Mouse (Mus musculus) limb, embryonic 12.5 days (tissue): ENCODE measurements at regions not wholly inside any gene's neighbourhood (a gene's known extent, or its start where the extent isn't known, plus 50 kb on each side); places are given as distances from the start of the nearest gene placed in this dataset.
"Not testable (repeated sequence)": the region's sequence is repeated elsewhere in the genome, so short reads cannot be mapped to it uniquely, and the experiment has no call there.

Source experiments
- ATAC-seq: fragments of 200-750 bp; cut with Nextera tagmentation; 2 replicates; pipeline ENCODE4 v1.8.0; 2017; ENCODE audit warnings: low read depth, moderate TSS enrichment; ENCODE audit not compliant: insufficient number of reproducible peaks, insufficient read depth, low FRiP score, low TSS enrichment
- H3K27ac ChIP-seq: fragments of 300-500 bp; sonication (generic); 2 replicates; pipeline ENCODE4 v1.5.1; 2016; ENCODE audit warnings: mild to moderate bottlenecking, moderate library complexity
- H3K27me3 ChIP-seq: fragments of 300-500 bp; sonication (generic); 2 replicates; pipeline ENCODE4 v1.6.1; 2016; ENCODE audit warnings: mild to moderate bottlenecking, moderate library complexity
- H3K36me3 ChIP-seq: fragments of 300-500 bp; sonication (generic); 2 replicates; pipeline ENCODE4 v1.6.1; 2016; ENCODE audit warnings: mild to moderate bottlenecking, moderate library complexity
- H3K4me1 ChIP-seq: fragments of 300-500 bp; sonication (generic); replicated peaks from 2 replicates; pipeline ENCODE4 v1.6.1; 2016
- H3K4me2 ChIP-seq: fragments of 300-500 bp; sonication (generic); 2 replicates; pipeline ENCODE4 v1.6.1; 2016; ENCODE audit warnings: mild to moderate bottlenecking, moderate library complexity
- H3K4me3 ChIP-seq: fragments of 300-500 bp; sonication (generic); replicated peaks from 2 replicates; pipeline ENCODE4 v1.5.1; 2016; ENCODE audit warnings: mild to moderate bottlenecking
- H3K9ac ChIP-seq: fragments of 300-500 bp; sonication (generic); replicated peaks from 2 replicates; pipeline ENCODE4 v1.6.1; 2016; ENCODE audit warnings: mild to moderate bottlenecking, moderate library complexity
- H3K9me3 ChIP-seq: fragments of 300-500 bp; sonication (generic); 2 replicates; pipeline ENCODE4 v1.6.1; 2016; ENCODE audit warnings: mild to moderate bottlenecking, moderate library complexity
- WGBS: fragments of 180-500 bp; shearing (Covaris S2); methylation state at CpG from one replicate; pipeline ENCODE4 v1.1.7; 2016; 5-methylcytosine and 5-hydroxymethylcytosine counted together

GRCm38 (mm10) chr2:171985813-171986572, 57.3 kb downstream of the Cbln4 start:
- Histone ChIP-seq H3K4me1 (peaks cover 20% of the 10 kb centered on the region), H3K4me3 (no peak overlapping the region), H3K4me2 (no peak overlapping the region), H3K27ac (no peak overlapping the region), H3K9me3 (no peaks in the 10 kb centered on the region), H3K9ac (no peak overlapping the region), H3K27me3 (no peaks in the 10 kb centered on the region; the same call in 1 of the 2 replicates), H3K36me3 (no peaks in the 10 kb centered on the region)
- WGBS: 7% methylated on average over 8 of the region's 8 CpGs
- no peak for ATAC-seq

- WGBS: 72% methylated on average over 13 of the region's 13 CpGs
These were observed 73.9 kb downstream of the Cbln4 start for GRCm38 (mm10) chr2:171969311-171969905.

GRCm38 (mm10) chr2:171946569-171947250, 96.6 kb downstream of the Cbln4 start:
- Histone ChIP-seq H3K27me3 (no peaks in the 10 kb centered on the region), H3K9ac (no peak overlapping the region), H3K36me3 (no peaks in the 10 kb centered on the region), H3K9me3 (no peaks in the 10 kb centered on the region), H3K4me2 (no peak overlapping the region), H3K4me1 (no peaks in the 10 kb centered on the region), H3K27ac (no peak overlapping the region), H3K4me3 (no peak overlapping the region)
- WGBS: 83% methylated on average over 7 of the region's 7 CpGs
- ATAC-seq: no peak

More at GRCm38 (mm10) chr2:171969311-171969905, 73.9 kb downstream of the Cbln4 start:
- Histone ChIP-seq H3K9ac (no peak overlapping the region), H3K9me3 (no peaks in the 10 kb centered on the region), H3K27ac (no peak overlapping the region), H3K4me1 (no peaks in the 10 kb centered on the region), H3K27me3 (no peaks in the 10 kb centered on the region), H3K4me3 (no peak overlapping the region), H3K4me2 (no peak overlapping the region), H3K36me3 (no peaks in the 10 kb centered on the region)
- no peak for ATAC-seq

GRCm38 (mm10) chr2:171942671-171943070, 100.6 kb downstream of the Cbln4 start:
- Histone ChIP-seq H3K4me3 (no peak overlapping the region), H3K9me3 (no peaks in the 10 kb centered on the region), H3K27me3 (no peaks in the 10 kb centered on the region), H3K4me2 (no peak overlapping the region), H3K36me3 (no peaks in the 10 kb centered on the region), H3K9ac (no peak overlapping the region), H3K4me1 (no peaks in the 10 kb centered on the region), H3K27ac (no peak overlapping the region)
- WGBS: 88% methylated on average over 9 of the region's 9 CpGs
- ATAC-seq: no peak

GRCm38 (mm10) chr2:171935646-171936325, 107.5 kb downstream of the Cbln4 start:
- WGBS: 73% methylated on average over 13 of the region's 13 CpGs
- no peak overlapping the region for H3K27ac ChIP-seq
- H3K4me3 ChIP-seq: no peak overlapping the region
- H3K9ac ChIP-seq: no peak overlapping the region
- H3K4me1 ChIP-seq: no peaks in the 10 kb centered on the region
- H3K9me3 ChIP-seq: no peaks in the 10 kb centered on the region
- ATAC-seq: no peak
- no peak overlapping the region for H3K4me2 ChIP-seq
- H3K36me3 ChIP-seq: no peaks in the 10 kb centered on the region
- no peaks in the 10 kb centered on the region for H3K27me3 ChIP-seq

GRCm38 (mm10) chr2:171920960-171921359, 122.3 kb downstream of the Cbln4 start:
- no peaks in the 10 kb centered on the region for H3K36me3 ChIP-seq
- no peak overlapping the region for H3K4me2 ChIP-seq
- H3K27ac ChIP-seq: no peak overlapping the region
- H3K27me3 ChIP-seq: no peaks in the 10 kb centered on the region
- 76% methylated on average over 5 of the region's 5 CpGs for WGBS
- no peak for ATAC-seq
- no peak overlapping the region for H3K4me3 ChIP-seq
- H3K4me1 ChIP-seq: no peaks in the 10 kb centered on the region
- no peak overlapping the region for H3K9ac ChIP-seq
- H3K9me3 ChIP-seq: peaks cover 8% of the 10 kb centered on the region

- Histone ChIP-seq H3K27me3 (no peaks in the 10 kb centered on the region), H3K4me3 (no peak overlapping the region), H3K36me3 (no peaks in the 10 kb centered on the region), H3K27ac (no peak overlapping the region), H3K9me3 (0 out of 2 replicates have a peak, but pooled peaks cover 4% of the 10 kb centered on the region), H3K4me2 (no peak overlapping the region), H3K4me1 (no peaks in the 10 kb centered on the region), H3K9ac (no peak overlapping the region)
- 83% methylated on average over 3 of the region's 3 CpGs for WGBS
- ATAC-seq: no peak
These were observed 156.0 kb downstream of the Cbln4 start for GRCm38 (mm10) chr2:171887306-171887705.

- not testable (repeated sequence) for H3K4me2 ChIP-seq, ATAC-seq, H3K36me3 ChIP-seq, H3K4me3 ChIP-seq, H3K9me3 ChIP-seq, H3K27ac ChIP-seq, H3K27me3 ChIP-seq, H3K4me1 ChIP-seq, H3K9ac ChIP-seq
- whole genome bisulfite sequencing: 89% methylated on average over 8 of the region's 8 CpGs
These were observed 163.9 kb downstream of the Cbln4 start for GRCm38 (mm10) chr2:171879238-171879960.

- H3K27ac ChIP-seq: no peak overlapping the region
- no peaks in the 10 kb centered on the region for H3K4me1 ChIP-seq
- 81% methylated on average over 3 of the region's 3 CpGs for WGBS
- no peak overlapping the region for H3K4me2 ChIP-seq
- no peak overlapping the region for H3K9ac ChIP-seq
- no peak overlapping the region for H3K4me3 ChIP-seq
- no peaks in the 10 kb centered on the region; the same call in 1 of the 2 replicates for H3K27me3 ChIP-seq
- no peaks in the 10 kb centered on the region for H3K36me3 ChIP-seq
- no peak for ATAC-seq
- H3K9me3 ChIP-seq: no peaks in the 10 kb centered on the region
These were observed 175.7 kb downstream of the Cbln4 start for GRCm38 (mm10) chr2:171867550-171867949.

- no peaks in the 10 kb centered on the region for H3K36me3 ChIP-seq
- no peak for ATAC-seq
- WGBS: 88% methylated on average over 8 of the region's 8 CpGs
- no peaks in the 10 kb centered on the region for H3K9me3 ChIP-seq
- H3K4me1 ChIP-seq: no peaks in the 10 kb centered on the region
- H3K4me2 ChIP-seq: no peak overlapping the region
- no peak overlapping the region for H3K9ac ChIP-seq
- H3K4me3 ChIP-seq: no peak overlapping the region
- H3K27ac ChIP-seq: no peak overlapping the region
- no peaks in the 10 kb centered on the region for H3K27me3 ChIP-seq
These were observed 178.8 kb downstream of the Cbln4 start for GRCm38 (mm10) chr2:171864376-171864965.
